Mouse (Mus musculus) kidney, postnatal 4 days (tissue): Measurements from ENCODE around the gene Fcmr.
A peak's percentile ranks its signal among the peaks of the same experiment; 100 is the strongest.

Source experiments
- DNase-seq, 2 experiments: peaks; one replicate each; pipeline ENCODE4 v3.0.0; 2021; ENCODE audit warnings: mixed read lengths in 2 of 2

Fcmr gene

GRCm38 (mm10) chr1:130864238-130864637 is 1.2 kb upstream of the Fcmr start:
- no peak for DNase-seq

- no peak for DNase-seq
These were observed 728 bp upstream of the Fcmr start for GRCm38 (mm10) chr1:130864741-130865140.

GRCm38 (mm10) chr1:130872912-130873311 is 7.4 kb downstream of the Fcmr start:
- DNase-seq: no peak

GRCm38 (mm10) chr1:130875139-130875538 is 9.7 kb downstream of the Fcmr start:
- DNase-seq: peak; percentile 32 to 53

- no peak for DNase-seq
These were observed 10.4 kb downstream of the Fcmr start for GRCm38 (mm10) chr1:130875910-130876309.

GRCm38 (mm10) chr1:130876931-130877509 is 11.6 kb downstream of the Fcmr start:
- DNase-seq: peak; percentile 14 to 40

GRCm38 (mm10) chr1:130877889-130878614 is 12.6 kb downstream of the Fcmr start:
- DNase-seq: peak; percentile 48 to 57

- DNase-seq: no peak
These were observed 14.5 kb downstream of the Fcmr start for GRCm38 (mm10) chr1:130879927-130880326.

GRCm38 (mm10) chr1:130883146-130883545 is 17.7 kb downstream of the Fcmr start:
- DNase-seq: no peak

GRCm38 (mm10) chr1:130887354-130887753 is 21.9 kb downstream of the Fcmr start, which contains the start of gene Il24:
Il24 (minus strand) TSS chr1:130887454.
- no peak for DNase-seq

GRCm38 (mm10) chr1:130892446-130892845 is 27.0 kb downstream of the Fcmr start:
- no peak for DNase-seq

GRCm38 (mm10) chr1:130893329-130894040 is 28.0 kb downstream of the Fcmr start:
- DNase-seq: no peak

- DNase-seq: no peak
These were observed 29.0 kb downstream of the Fcmr start for GRCm38 (mm10) chr1:130894468-130894867.

GRCm38 (mm10) chr1:130902505-130902904 is 37.0 kb downstream of the Fcmr start:
- DNase-seq: no peak

GRCm38 (mm10) chr1:130911401-130912010 is 46.0 kb downstream of the Fcmr start, which contains the start of gene Il20:
Il20 (minus strand) TSS chr1:130911451.
- no peak for DNase-seq

- no peak for DNase-seq
These were observed 53.0 kb downstream of the Fcmr start for GRCm38 (mm10) chr1:130918323-130918980.

- peak in 1 of 2 experiments; percentile 11 for DNase-seq
These were observed 61.0 kb downstream of the Fcmr start for GRCm38 (mm10) chr1:130926484-130926883.
